Mouse (Mus musculus) bone marrow macrophage, adult 2 months (primary cell): Measurements from ENCODE around the gene Serpina11.

Experiments used
- CTCF ChIP-seq: IDR thresholded peaks from 2 replicates; pipeline ENCODE4 v1.5.1; 2012; ENCODE audit warnings: low read depth, mild to moderate bottlenecking, low read length, moderate library complexity
- POLR2A ChIP-seq: IDR thresholded peaks from 2 replicates; pipeline ENCODE4 v1.6.1; 2012; ENCODE audit warnings: mild to moderate bottlenecking, low read depth, low read length, borderline replicate concordance

- TF ChIP-seq CTCF, result no peak
- TF ChIP-seq POLR2A, result no peak
These were observed 23.0 kb downstream of the Serpina11 start for GRCm38 (mm10) chr12:103966761-103967160.
